Mouse (Mus musculus) CH12.LX (cell line): Measurements from ENCODE around the gene Kif23. TPM values are rescaled to one million over a fixed set of nuclear protein-coding genes. Genes with fewer than 3 reads are reported as not detected.

Experiments
- DNase-seq: peaks from one replicate; pipeline ENCODE4 v3.0.0-alpha.2; 2013; ENCODE audit errors: extremely low read depth
- H3K27ac ChIP-seq: 2 replicates; pipeline ENCODE4 v1.5.1; 2012; ENCODE audit warnings: low read depth, mild to moderate bottlenecking, control low read depth, moderate library complexity; ENCODE audit not compliant: insufficient read depth
- H3K27me3 ChIP-seq: replicated peaks from 2 replicates; pipeline ENCODE3; 2012; ENCODE audit warnings: inconsistent platforms
- H3K36me3 ChIP-seq, 2 experiments: replicated peaks in 1 of 2; 2 replicates each; pipeline versions ENCODE3 to v1.6.1; 2012; ENCODE audit warnings: inconsistent platforms in 1 of 2, low read length in 1 of 2, mild to moderate bottlenecking in 1 of 2, mixed read lengths in 1 of 2, moderate library complexity in 1 of 2; ENCODE audit not compliant: control insufficient read depth in 1 of 2, insufficient read depth in 1 of 2
- H3K4me1 ChIP-seq, 2 experiments: 2 replicates each; pipeline ENCODE4 v1.6.1; 2012; ENCODE audit warnings: inconsistent platforms in 1 of 2, moderate library complexity in 1 of 2; ENCODE audit not compliant: insufficient read depth in 2 of 2, control insufficient read depth in 1 of 2
- H3K4me2 ChIP-seq: 2 replicates; pipeline ENCODE4 v1.6.1; 2012; ENCODE audit warnings: low read depth, mild to moderate bottlenecking, control low read depth; ENCODE audit not compliant: poor library complexity, insufficient read depth, severe bottlenecking
- H3K4me3 ChIP-seq, 3 experiments: fragments of 150-350 bp in 1 of 3; sonication (generic) in 1 of 3; replicated peaks in 1 of 3; 2 replicates each; pipeline versions ENCODE3 to v1.5.1; 2011 to 2012; ENCODE audit warnings: low read depth in 2 of 3, low read length in 2 of 3, mild to moderate bottlenecking in 2 of 3, moderate library complexity in 2 of 3, control low read depth in 1 of 3, improper control_type of control experiment in 1 of 3, inconsistent platforms in 1 of 3, mixed read lengths in 1 of 3; ENCODE audit not compliant: poor library complexity in 1 of 3
- H3K79me2 ChIP-seq: replicated peaks from 2 replicates; pipeline ENCODE4 v1.6.1; 2012; ENCODE audit warnings: mild to moderate bottlenecking, moderate library complexity; ENCODE audit not compliant: control insufficient read depth, poor library complexity, insufficient read depth, severe bottlenecking; ENCODE audit errors: extremely low read depth
- H3K9ac ChIP-seq: 2 replicates; pipeline ENCODE4 v1.6.1; 2012; ENCODE audit warnings: low read depth, mild to moderate bottlenecking, control low read depth, moderate library complexity; ENCODE audit not compliant: insufficient read depth
- H3K9me3 ChIP-seq: replicated peaks from 2 replicates; pipeline ENCODE3; 2012; ENCODE audit warnings: low read length, inconsistent platforms, mixed read lengths
- BHLHE40 ChIP-seq: IDR thresholded peaks from 2 replicates; pipeline ENCODE4 v1.6.1; 2011; ENCODE audit warnings: mild to moderate bottlenecking, low read depth, low read length, improper control_type of control experiment
- CTCF ChIP-seq, 2 experiments: IDR thresholded peaks in 1 of 2; conservative IDR thresholded peaks in 1 of 2; 2 replicates each; pipeline ENCODE4 v1.5.1; 2011 to 2012; ENCODE audit warnings: low read depth in 2 of 2, low read length in 2 of 2, improper control_type of control experiment in 1 of 2, inconsistent platforms in 1 of 2, mild to moderate bottlenecking in 1 of 2, moderate library complexity in 1 of 2
- EP300 ChIP-seq: IDR thresholded peaks from 2 replicates; pipeline ENCODE4 v1.6.1; 2011; ENCODE audit warnings: low read length, improper control_type of control experiment
- ETS1 ChIP-seq: conservative IDR thresholded peaks from 2 replicates; pipeline ENCODE4 v1.6.1; 2012; ENCODE audit warnings: low read depth, mild to moderate bottlenecking, inconsistent platforms, low read length, improper control_type of control experiment, moderate library complexity
- HCFC1 ChIP-seq: IDR thresholded peaks from 2 replicates; pipeline ENCODE4 v1.6.1; 2012; ENCODE audit warnings: low read depth, mild to moderate bottlenecking, inconsistent platforms, low read length, improper control_type of control experiment
- JUN ChIP-seq: IDR thresholded peaks from 2 replicates; pipeline ENCODE4 v1.6.1; 2011; ENCODE audit warnings: low read depth, mild to moderate bottlenecking, low read length, improper control_type of control experiment, moderate library complexity; ENCODE audit not compliant: insufficient read depth
- KAT2A ChIP-seq: IDR thresholded peaks from 2 replicates; pipeline ENCODE4 v1.6.1; 2012; ENCODE audit warnings: low read length, improper control_type of control experiment, inconsistent platforms; ENCODE audit not compliant: insufficient replicate concordance
- MAFK ChIP-seq: IDR thresholded peaks from 2 replicates; pipeline ENCODE4 v1.6.1; 2011; ENCODE audit warnings: low read length, improper control_type of control experiment; ENCODE audit not compliant: insufficient replicate concordance
- MAX ChIP-seq: IDR thresholded peaks from 2 replicates; pipeline ENCODE4 v1.6.1; 2011; ENCODE audit warnings: low read length, improper control_type of control experiment
- MAZ ChIP-seq: IDR thresholded peaks from 2 replicates; pipeline ENCODE4 v1.6.1; 2012; ENCODE audit warnings: low read depth, mild to moderate bottlenecking, inconsistent platforms, low read length, improper control_type of control experiment, moderate library complexity
- MYC ChIP-seq: IDR thresholded peaks from 2 replicates; pipeline ENCODE4 v1.6.1; 2011; ENCODE audit warnings: low read depth, mild to moderate bottlenecking, improper control_type of control experiment, low read length
- POLR2AphosphoS2 ChIP-seq: IDR thresholded peaks from 2 replicates; pipeline ENCODE4 v1.6.1; 2011; ENCODE audit warnings: low read depth, low read length, improper control_type of control experiment
- TBP ChIP-seq: conservative IDR thresholded peaks from 2 replicates; pipeline ENCODE4 v1.6.1; 2011; ENCODE audit warnings: low read depth, low read length, improper control_type of control experiment
- UBTF ChIP-seq: IDR thresholded peaks from 2 replicates; pipeline ENCODE4 v1.6.1; 2012; ENCODE audit warnings: low read depth, mild to moderate bottlenecking, inconsistent platforms, low read length, improper control_type of control experiment, moderate library complexity
- USF1 ChIP-seq: IDR thresholded peaks from 2 replicates; pipeline ENCODE4 v1.6.1; 2014; ENCODE audit warnings: low read depth, mild to moderate bottlenecking, inconsistent platforms, low read length, improper control_type of control experiment
- USF2 ChIP-seq: conservative IDR thresholded peaks from 2 replicates; pipeline ENCODE4 v1.6.1; 2011; ENCODE audit warnings: low read depth, low read length, improper control_type of control experiment
- ZC3H11A ChIP-seq: IDR thresholded peaks from 2 replicates; pipeline ENCODE4 v1.6.1; 2012; ENCODE audit warnings: low read depth, mild to moderate bottlenecking, inconsistent platforms, low read length, improper control_type of control experiment
- ZKSCAN1 ChIP-seq: IDR thresholded peaks from 2 replicates; pipeline ENCODE4 v1.6.1; 2012; ENCODE audit warnings: low read depth, inconsistent platforms, low read length, improper control_type of control experiment, borderline replicate concordance
- ZMIZ1 ChIP-seq: IDR thresholded peaks from 2 replicates; pipeline ENCODE4 v1.6.1; 2012; ENCODE audit warnings: low read depth, mild to moderate bottlenecking, inconsistent platforms, low read length, improper control_type of control experiment
- dilution Hi-C: fragments of 300-500 bp; cut with MboI; formaldehyde crosslinking; loops from 2 replicates; pipeline ENCODE4 v1.14.3; 2020; ENCODE audit warnings: low sequenced_read_pairs; ENCODE audit not compliant: extremely low pct_unique_long_range_greater_than_20kb, extremely low pct_ligation_motif_present
- in situ Hi-C: fragments of 300-500 bp; cut with MboI; formaldehyde crosslinking; loops from 3 replicates; pipeline ENCODE4 v1.14.3; 2019; ENCODE audit warnings: low sequenced_read_pairs, low pct_ligation_motif_present, low pct_unique_long_range_greater_than_20kb, mixed read lengths
- polyA plus RNA-seq: library from polyadenylated mRNA; unstranded; fragments of >175 nt; gene quantifications from 2 replicates; pipeline ENCODE4 v1.2.1, GENCODE M21; 2012; ENCODE audit warnings: low read depth; ENCODE audit not compliant: insufficient read length
- total RNA-seq, 2 experiments: library from RNA; depleted of rRNA; stranded (reverse); fragments of 300-350 nt in 1 of 2; fragments of >200 nt in 1 of 2; gene quantifications; 2 replicates each; pipeline ENCODE4 v1.2.3; 2012 to 2014

Kif23 gene
- total and polyA plus RNA-seq, 3 experiments, result 50.6 to 133 (median 96.2) TPM

GRCm38 (mm10) chr9:61895014-61895413 is 51.6 kb downstream of the Kif23 start:
- Histone ChIP-seq H3K9me3 (no peaks in the 10 kb centered on the region), H3K4me3 (no peak overlapping the region), H3K4me1 (peaks cover 0 to 11% of the 10 kb centered on the region in 2 experiments; a peak in 2 of 4 replicates), H3K9ac (no peak overlapping the region), H3K36me3 (no peaks in the 10 kb centered on the region), H3K79me2 (no peaks in the 10 kb centered on the region), H3K27ac (no peak overlapping the region), H3K27me3 (peaks cover 4% of the 10 kb centered on the region), H3K4me2 (no peak overlapping the region)
- dilution Hi-C loops, result no loop called here
- no peak for TF ChIP-seq TBP
- in situ Hi-C loops, result no loop called here
- no peak for DNase-seq

GRCm38 (mm10) chr9:61889855-61890254 is 56.7 kb downstream of the Kif23 start:
- Histone ChIP-seq H3K4me3 (no peak overlapping the region), H3K27ac (no peak overlapping the region), H3K27me3 (no peaks in the 10 kb centered on the region), H3K36me3 (no peaks in the 10 kb centered on the region), H3K9me3 (no peaks in the 10 kb centered on the region), H3K4me2 (no peak overlapping the region), H3K4me1 (peaks cover 0 to 4% of the 10 kb centered on the region in 2 experiments; a peak in 1 of 4 replicates)
- DNase-seq, result no peak
- TF ChIP-seq POLR2AphosphoS2 (no peak), MYC (no peak), JUN (no peak), ETS1 (no peak), ZC3H11A (no peak), MAZ (no peak), CTCF (conservative IDR thresholded peaks at IDR 0.05 in 1 of 2, IDR thresholded peaks at IDR 0.05 in 1 of 2; ENCODE audit: low read depth in 2 of 2, low read length in 2 of 2) (no peak), EP300 (no peak), UBTF (no peak), USF1 (no peak), BHLHE40 (no peak), ZMIZ1 (no peak), MAFK (no peak), USF2 (no peak), KAT2A (no peak), HCFC1 (no peak), MAX (no peak), ZKSCAN1 (no peak)
- TF ChIP-seq, all 38 proteins: peak for 0
- in situ Hi-C loops (no loop called here), dilution Hi-C loops (no loop called here)
- H3K79me2 ChIP-seq, result no peaks in the 10 kb centered on the region
- no peak overlapping the region for H3K9ac ChIP-seq
